Mouse (Mus musculus) midbrain, embryonic 11.5 days (tissue): ENCODE data around the gene Oxct2a. TPM values are rescaled to one million over a fixed set of nuclear protein-coding genes. Genes with fewer than 3 reads are reported as not detected.
"Not testable (repeated sequence)": the region's sequence is repeated elsewhere in the genome, so short reads cannot be mapped to it uniquely, and the experiment has no call there.

ENCODE experiments used
- ATAC-seq: fragments of 200-750 bp; cut with Nextera tagmentation; 2 replicates; pipeline ENCODE4 v1.8.0; 2017; ENCODE audit warnings: moderate TSS enrichment, moderate library complexity; ENCODE audit not compliant: low FRiP score
- DNase-seq: peaks from one replicate; pipeline ENCODE4 v3.0.0; 2015; ENCODE audit warnings: low spot score; ENCODE audit errors: missing footprints
- H3K27ac ChIP-seq: fragments of 300-500 bp; sonication (generic); 2 replicates; pipeline ENCODE4 v1.5.1; 2014; ENCODE audit warnings: low read depth, low read length
- H3K27me3 ChIP-seq: fragments of 300-500 bp; sonication (generic); 2 replicates; pipeline ENCODE4 v1.6.1; 2014; ENCODE audit warnings: mild to moderate bottlenecking, low read length, moderate library complexity, mixed read lengths; ENCODE audit not compliant: control insufficient read depth, insufficient read depth
- H3K36me3 ChIP-seq: fragments of 300-500 bp; sonication (generic); 2 replicates; pipeline ENCODE4 v1.6.1; 2014; ENCODE audit warnings: mild to moderate bottlenecking, low read length, moderate library complexity, mixed read lengths; ENCODE audit not compliant: control insufficient read depth, insufficient read depth
- H3K4me1 ChIP-seq: fragments of 300-500 bp; sonication (generic); 2 replicates; pipeline ENCODE4 v1.6.1; 2014; ENCODE audit warnings: low read length; ENCODE audit not compliant: control insufficient read depth, insufficient read depth
- H3K4me2 ChIP-seq: fragments of 300-500 bp; sonication (generic); 2 replicates; pipeline ENCODE4 v1.6.1; 2014; ENCODE audit warnings: mild to moderate bottlenecking, moderate library complexity
- H3K4me3 ChIP-seq: fragments of 300-500 bp; sonication (generic); 2 replicates; pipeline ENCODE4 v1.5.1; 2014; ENCODE audit warnings: low read depth, low read length
- H3K9ac ChIP-seq: fragments of 300-500 bp; sonication (generic); 2 replicates; pipeline ENCODE4 v1.6.1; 2014; ENCODE audit warnings: low read length
- H3K9me3 ChIP-seq: fragments of 300-500 bp; sonication (generic); 2 replicates; pipeline ENCODE4 v1.6.1; 2016; ENCODE audit warnings: low read length; ENCODE audit not compliant: control insufficient read depth
- WGBS: fragments of 180-500 bp; shearing (Covaris S2); extraction: QIAGEN DNeasy Blood & Tissue Kit; methylation state at CpG from one replicate; pipeline ENCODE4 v1.1.7; 2014; 5-methylcytosine and 5-hydroxymethylcytosine counted together
- polyA plus RNA-seq: library from polyadenylated mRNA; unstranded; fragments of >200 nt; fragmentation: Nextera tagmentation; extraction: Ambion mirVana; gene quantifications from 2 replicates; pipeline ENCODE4 v1.2.1, GENCODE M21; 2014

The Oxct2a gene
- polyA plus RNA-seq, 1 experiment from 2014 or later, result not detected

- no peak overlapping the region for H3K9ac ChIP-seq
- DNase-seq, result no peak
- ATAC-seq, result no peak
- no peak overlapping the region for H3K27ac ChIP-seq
- H3K4me2 ChIP-seq, result no peak overlapping the region
- no peak overlapping the region for H3K4me3 ChIP-seq
- no peaks in the 10 kb centered on the region for H3K27me3 ChIP-seq
- no peaks in the 10 kb centered on the region for H3K4me1 ChIP-seq
- WGBS, result 95% methylated on average over 3 of the region's 3 CpGs
- H3K9me3 ChIP-seq, result no peaks in the 10 kb centered on the region
- H3K36me3 ChIP-seq, result peaks cover 59% of the 10 kb centered on the region
Measured at GRCm38 (mm10) chr4:123292390-123292789, 31.0 kb downstream of the Oxct2a start.

GRCm38 (mm10) chr4:123289038-123289437 lies 34.4 kb downstream of the Oxct2a start:
- H3K27ac ChIP-seq, result no peak overlapping the region
- H3K9ac ChIP-seq, result no peak overlapping the region
- no peak for DNase-seq
- ATAC-seq, result no peak
- H3K4me3 ChIP-seq, result no peak overlapping the region
- H3K4me2 ChIP-seq, result no peak overlapping the region
- 88% methylated on average over 12 of the region's 12 CpGs for WGBS
- peaks cover 39% of the 10 kb centered on the region for H3K36me3 ChIP-seq
- H3K9me3 ChIP-seq, result no peaks in the 10 kb centered on the region
- no peaks in the 10 kb centered on the region for H3K27me3 ChIP-seq
- peaks cover 19% of the 10 kb centered on the region for H3K4me1 ChIP-seq

DNA sequence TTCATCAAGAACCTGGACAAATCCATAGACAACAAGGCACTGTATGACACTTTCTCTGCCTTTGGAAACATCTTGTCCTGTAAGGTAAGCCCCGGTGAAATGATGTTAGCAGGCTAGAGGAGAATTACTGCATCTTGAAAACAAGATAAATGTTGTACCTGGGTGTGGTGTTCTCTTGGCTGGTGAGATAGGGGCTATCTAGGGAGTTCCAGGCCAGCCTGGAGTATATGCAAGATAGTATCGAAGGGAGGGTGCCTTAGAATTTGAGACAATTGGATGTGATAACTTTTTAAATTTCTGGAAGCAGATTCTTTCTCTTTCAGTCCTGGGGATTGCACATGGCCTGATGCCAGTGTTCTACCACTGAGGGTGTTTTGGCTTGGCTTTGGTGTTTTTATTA lies 36.6 kb downstream of the Oxct2a start:
- no peaks in the 10 kb centered on the region for H3K27me3 ChIP-seq
- H3K4me2 ChIP-seq, result no peak overlapping the region
- no peak for ATAC-seq
- H3K4me1 ChIP-seq, result peaks cover 22% of the 10 kb centered on the region
- DNase-seq, result no peak
- peaks cover 24% of the 10 kb centered on the region for H3K36me3 ChIP-seq
- no peak overlapping the region for H3K4me3 ChIP-seq
- H3K9me3 ChIP-seq, result no peaks in the 10 kb centered on the region
- H3K27ac ChIP-seq, result no peak overlapping the region
- H3K9ac ChIP-seq, result no peak overlapping the region
- 90% methylated on average over 2 of the region's 2 CpGs for WGBS

GRCm38 (mm10) chr4:123284731-123285624 lies 38.5 kb downstream of the Oxct2a start:
- 85% methylated on average over 6 of the region's 6 CpGs for whole genome bisulfite sequencing
- Histone ChIP-seq H3K9ac (no peak overlapping the region), H3K27ac (no peak overlapping the region), H3K4me3 (peak overlapping the region; percentile 6; the same call in 1 of the 2 replicates), H3K36me3 (peaks cover 17% of the 10 kb centered on the region), H3K4me1 (peaks cover 22% of the 10 kb centered on the region), H3K4me2 (peak overlapping the region; percentile 88), H3K9me3 (no peaks in the 10 kb centered on the region), H3K27me3 (no peaks in the 10 kb centered on the region)
- ATAC-seq (no peak), DNase-seq (no peak)

- H3K9ac ChIP-seq, result peak overlapping the region; percentile 68
- not testable (repeated sequence) for H3K27ac ChIP-seq, H3K36me3 ChIP-seq, H3K9me3 ChIP-seq, H3K27me3 ChIP-seq
- peak; percentile 9; the same call in 1 of the 2 replicates for ATAC-seq
- H3K4me2 ChIP-seq, result peak overlapping the region; percentile 88
- peak; percentile 91 for DNase-seq
- 1% methylated on average over 10 of the region's 15 CpGs for WGBS
- H3K4me3 ChIP-seq, result peak overlapping the region; percentile 47
- H3K4me1 ChIP-seq, result peaks cover 22% of the 10 kb centered on the region
Measured at GRCm38 (mm10) chr4:123283675-123284064, 39.8 kb downstream of the Oxct2a start.

DNA sequence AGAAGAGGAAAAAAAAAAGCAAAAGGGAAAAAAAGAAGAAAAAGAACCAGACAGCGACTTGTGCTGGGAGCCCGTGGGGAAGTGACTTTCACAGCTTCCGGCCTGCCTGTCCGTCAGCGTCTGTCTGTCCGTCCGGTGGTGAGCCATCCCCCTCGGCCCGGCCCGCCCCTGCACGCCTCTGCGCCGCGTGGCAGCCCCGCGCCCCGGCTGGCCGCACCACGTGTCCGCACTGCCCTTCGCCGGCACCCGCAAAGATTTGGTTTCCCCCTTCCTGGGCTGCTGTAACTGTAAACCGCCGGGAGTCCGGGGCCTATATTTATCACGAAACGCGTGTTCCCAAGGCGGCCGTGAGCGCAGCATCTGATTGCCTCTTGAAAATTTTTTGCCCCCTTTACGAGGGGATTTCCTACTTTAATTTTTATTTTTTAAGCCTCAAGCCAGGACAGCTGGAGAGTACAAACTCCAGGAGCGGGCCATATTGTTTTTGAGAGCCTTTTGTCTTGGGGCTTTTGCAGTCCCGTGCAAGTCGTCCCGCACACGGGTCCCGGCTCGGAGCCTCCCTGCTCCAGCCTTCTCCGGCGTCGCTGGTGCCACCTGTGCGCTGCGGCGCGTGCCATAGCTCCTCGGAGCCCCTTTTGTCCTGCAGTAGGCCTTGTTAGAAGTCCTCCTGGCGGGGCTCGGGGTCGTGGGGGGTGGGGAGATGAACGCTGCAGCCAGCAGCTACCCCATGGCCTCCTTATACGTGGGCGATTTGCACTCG lies 40.3 kb downstream of the Oxct2a start:
- DNase-seq, result peak; percentile 88
- not testable (repeated sequence) for H3K27me3 ChIP-seq, H3K36me3 ChIP-seq, H3K27ac ChIP-seq, H3K9me3 ChIP-seq
- peak; percentile 81 for ATAC-seq
- peaks cover 22% of the 10 kb centered on the region for H3K4me1 ChIP-seq
- H3K4me2 ChIP-seq, result peak overlapping the region; percentile 88
- peak overlapping the region; percentile 47 for H3K4me3 ChIP-seq
- H3K9ac ChIP-seq, result peak overlapping the region; percentile 68
- under 1% methylated on average over 45 of the region's 55 CpGs for WGBS

DNA sequence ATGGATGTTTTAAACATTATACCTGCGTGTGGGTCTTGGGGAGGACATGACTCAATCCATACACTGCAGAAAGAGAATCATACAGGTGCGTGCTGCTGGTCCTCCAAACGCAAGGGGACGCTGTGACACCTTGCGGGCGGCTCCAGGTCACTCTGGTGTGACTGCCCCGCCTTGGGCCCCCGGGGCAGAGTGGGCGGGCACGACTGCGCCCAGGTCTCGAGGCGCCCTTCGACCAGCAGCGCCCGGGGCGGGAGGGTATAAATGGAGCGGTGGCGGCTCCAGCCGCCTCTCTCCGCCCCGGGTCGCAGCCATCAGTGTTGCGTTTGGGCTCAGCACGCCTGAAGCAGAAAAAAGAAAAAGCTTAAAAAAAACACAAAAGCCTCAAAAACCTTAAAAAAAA lies 40.9 kb downstream of the Oxct2a start:
- H3K4me3 ChIP-seq, result peak overlapping the region; percentile 47
- peak overlapping the region; percentile 68 for H3K9ac ChIP-seq
- no peaks in the 10 kb centered on the region for H3K27me3 ChIP-seq
- WGBS, result 1% methylated on average over 25 of the region's 25 CpGs
- peak overlapping the region; percentile 88 for H3K4me2 ChIP-seq
- peak; percentile 98 for DNase-seq
- peaks cover 22% of the 10 kb centered on the region for H3K4me1 ChIP-seq
- ATAC-seq, result peak; percentile 98
- H3K27ac ChIP-seq, result no peak overlapping the region; the same call in 1 of the 2 replicates
- no peaks in the 10 kb centered on the region for H3K9me3 ChIP-seq
- H3K36me3 ChIP-seq, result no peaks in the 10 kb centered on the region; the same call in 1 of the 2 replicates

- DNase-seq (no peak), ATAC-seq (no peak)
- no peaks in the 10 kb centered on the region for H3K27me3 ChIP-seq
- H3K4me3 ChIP-seq, result no peak overlapping the region
- H3K36me3 ChIP-seq, result no peaks in the 10 kb centered on the region
- no peak overlapping the region for H3K4me2 ChIP-seq
- H3K9ac ChIP-seq, result no peak overlapping the region
- no peaks in the 10 kb centered on the region for H3K9me3 ChIP-seq
- no peak overlapping the region for H3K27ac ChIP-seq
- peaks cover 14% of the 10 kb centered on the region for H3K4me1 ChIP-seq
- whole genome bisulfite sequencing, result 69% methylated on average over 3 of the region's 3 CpGs
Measured at GRCm38 (mm10) chr4:123280117-123280516, 43.3 kb downstream of the Oxct2a start.
